Mouse (Mus musculus): ENCODE data around the gene Pak1. TPM values are rescaled to one million over a fixed set of nuclear protein-coding genes. Genes with fewer than 3 reads are reported as not detected.

Gene Pak1
- polyA plus RNA-seq, 1 experiment from 2014 or later: 4.6 TPM

- Histone ChIP-seq H3K27me3 (replicated peaks) (no peaks in the 10 kb centered on the region), H3K4me1 (peaks cover 5% of the 10 kb centered on the region), H3K4me2 (no peak overlapping the region), H3K9me3 (no peaks in the 10 kb centered on the region), H3K9ac (no peak overlapping the region), H3K4me3 (no peak overlapping the region), H3K27ac (replicated peaks) (no peak overlapping the region), H3K36me3 (no peaks in the 10 kb centered on the region)
- no peak for ATAC-seq (ENCODE audit: extremely low read depth, insufficient number of reproducible peaks, low FRiP score, low TSS enrichment)
- WGBS: 63% methylated on average over 3 of the region's 3 CpGs
Observed at GRCm38 (mm10) chr7:97863512-97863911, 75.2 kb downstream of the Pak1 start.

- Histone ChIP-seq H3K9ac (no peak overlapping the region), H3K4me2 (no peak overlapping the region), H3K36me3 (no peaks in the 10 kb centered on the region), H3K4me1 (peaks cover 5% of the 10 kb centered on the region), H3K27ac (replicated peaks) (no peak overlapping the region), H3K27me3 (replicated peaks) (no peaks in the 10 kb centered on the region), H3K4me3 (no peak overlapping the region), H3K9me3 (no peaks in the 10 kb centered on the region)
- ATAC-seq (ENCODE audit: extremely low read depth, insufficient number of reproducible peaks, low FRiP score, low TSS enrichment): no peak
- WGBS: 10% methylated on average over 1 of the region's 1 CpGs
Observed at GRCm38 (mm10) chr7:97864531-97864930, 76.2 kb downstream of the Pak1 start.

- no peak overlapping the region for H3K9ac ChIP-seq
Observed at GRCm38 (mm10) chr7:97867866-97868265, 79.5 kb downstream of the Pak1 start.

GRCm38 (mm10) chr7:97868766-97869165, 80.4 kb downstream of the Pak1 start:
- ATAC-seq (ENCODE audit: extremely low read depth, insufficient number of reproducible peaks, low FRiP score, low TSS enrichment): no peak
- Histone ChIP-seq H3K4me3 (no peak overlapping the region), H3K27ac (replicated peaks) (no peak overlapping the region), H3K9ac (no peak overlapping the region), H3K4me2 (no peak overlapping the region), H3K27me3 (replicated peaks) (no peaks in the 10 kb centered on the region), H3K4me1 (peaks cover 5% of the 10 kb centered on the region), H3K36me3 (no peaks in the 10 kb centered on the region), H3K9me3 (no peaks in the 10 kb centered on the region)
- 89% methylated on average over 1 of the region's 1 CpGs for WGBS

More at GRCm38 (mm10) chr7:97867866-97868265, 79.5 kb downstream of the Pak1 start:
- no peak overlapping the region for H3K4me2 ChIP-seq
- H3K4me3 ChIP-seq: no peak overlapping the region
- no peaks in the 10 kb centered on the region for H3K36me3 ChIP-seq
- peaks cover 5% of the 10 kb centered on the region for H3K4me1 ChIP-seq
- no peaks in the 10 kb centered on the region for H3K27me3 ChIP-seq (replicated peaks)
- no peak for ATAC-seq (ENCODE audit: extremely low read depth, insufficient number of reproducible peaks, low FRiP score, low TSS enrichment)
- WGBS: 73% methylated on average over 5 of the region's 5 CpGs
- no peak overlapping the region for H3K27ac ChIP-seq (replicated peaks)
- no peaks in the 10 kb centered on the region for H3K9me3 ChIP-seq

GRCm38 (mm10) chr7:97872396-97872795, 84.1 kb downstream of the Pak1 start:
- ATAC-seq (ENCODE audit: extremely low read depth, insufficient number of reproducible peaks, low FRiP score, low TSS enrichment): no peak
- H3K4me1 ChIP-seq: no peaks in the 10 kb centered on the region
- no peak overlapping the region for H3K4me3 ChIP-seq
- no peaks in the 10 kb centered on the region for H3K9me3 ChIP-seq
- H3K27me3 ChIP-seq (replicated peaks): no peaks in the 10 kb centered on the region
- H3K4me2 ChIP-seq: no peak overlapping the region
- H3K36me3 ChIP-seq: no peaks in the 10 kb centered on the region
- H3K9ac ChIP-seq: no peak overlapping the region
- WGBS: 88% methylated on average over 4 of the region's 4 CpGs
- no peak overlapping the region for H3K27ac ChIP-seq (replicated peaks)

GRCm38 (mm10) chr7:97873317-97873716, 85.0 kb downstream of the Pak1 start:
- Histone ChIP-seq H3K27me3 (replicated peaks) (no peaks in the 10 kb centered on the region), H3K4me3 (no peak overlapping the region), H3K4me1 (no peaks in the 10 kb centered on the region), H3K9ac (no peak overlapping the region), H3K36me3 (no peaks in the 10 kb centered on the region), H3K4me2 (no peak overlapping the region), H3K9me3 (no peaks in the 10 kb centered on the region), H3K27ac (replicated peaks) (no peak overlapping the region)
- ATAC-seq (ENCODE audit: extremely low read depth, insufficient number of reproducible peaks, low FRiP score, low TSS enrichment): no peak

GRCm38 (mm10) chr7:97877846-97878538, 89.7 kb downstream of the Pak1 start:
- no peak for ATAC-seq (ENCODE audit: extremely low read depth, insufficient number of reproducible peaks, low FRiP score, low TSS enrichment)

GRCm38 (mm10) chr7:97911646-97912045, 123.3 kb downstream of the Pak1 start:
- no peak for ATAC-seq (ENCODE audit: extremely low read depth, insufficient number of reproducible peaks, low FRiP score, low TSS enrichment)
- Histone ChIP-seq H3K4me3 (no peak overlapping the region), H3K36me3 (no peaks in the 10 kb centered on the region), H3K4me2 (no peak overlapping the region), H3K27me3 (replicated peaks) (no peaks in the 10 kb centered on the region), H3K9me3 (no peaks in the 10 kb centered on the region), H3K27ac (replicated peaks) (peak overlapping the region; percentile 46; the same call in 1 of the 2 replicates), H3K9ac (no peak overlapping the region), H3K4me1 (peaks cover 10% of the 10 kb centered on the region)
- WGBS: 35% methylated on average over 3 of the region's 3 CpGs

More at GRCm38 (mm10) chr7:97877846-97878538, 89.7 kb downstream of the Pak1 start:
- no peaks in the 10 kb centered on the region for H3K36me3 ChIP-seq
- WGBS: 78% methylated on average over 7 of the region's 7 CpGs
- no peaks in the 10 kb centered on the region for H3K9me3 ChIP-seq
- no peaks in the 10 kb centered on the region for H3K4me1 ChIP-seq
- H3K27me3 ChIP-seq (replicated peaks): no peaks in the 10 kb centered on the region
- H3K27ac ChIP-seq (replicated peaks): no peak overlapping the region
- H3K4me2 ChIP-seq: no peak overlapping the region
- no peak overlapping the region for H3K9ac ChIP-seq
- no peak overlapping the region for H3K4me3 ChIP-seq

- Histone ChIP-seq H3K4me2 (no peak overlapping the region), H3K27me3 (replicated peaks) (no peaks in the 10 kb centered on the region), H3K9ac (no peak overlapping the region), H3K27ac (replicated peaks) (no peak overlapping the region), H3K4me1 (peaks cover 10% of the 10 kb centered on the region), H3K9me3 (no peaks in the 10 kb centered on the region), H3K4me3 (no peak overlapping the region), H3K36me3 (no peaks in the 10 kb centered on the region)
- ATAC-seq (ENCODE audit: extremely low read depth, insufficient number of reproducible peaks, low FRiP score, low TSS enrichment): no peak
- 56% methylated on average over 2 of the region's 2 CpGs for WGBS
Observed at GRCm38 (mm10) chr7:97914833-97915516, 126.6 kb downstream of the Pak1 start.

- no peak for ATAC-seq (ENCODE audit: extremely low read depth, insufficient number of reproducible peaks, low FRiP score, low TSS enrichment)
Observed at GRCm38 (mm10) chr7:97919742-97920141, 131.4 kb downstream of the Pak1 start, which contains the start of gene Gdpd4. Gene Gdpd4 (plus strand): TSS chr7:97919955.

GRCm38 (mm10) chr7:97925819-97926218, 137.5 kb downstream of the Pak1 start:
- H3K4me3 ChIP-seq: no peak overlapping the region
- H3K9me3 ChIP-seq: no peaks in the 10 kb centered on the region; the same call in 1 of the 2 replicates
- H3K27ac ChIP-seq (replicated peaks): no peak overlapping the region
- H3K36me3 ChIP-seq: no peaks in the 10 kb centered on the region
- H3K27me3 ChIP-seq (replicated peaks): no peaks in the 10 kb centered on the region
- no peak overlapping the region for H3K4me2 ChIP-seq
- no peaks in the 10 kb centered on the region for H3K4me1 ChIP-seq
- no peak overlapping the region for H3K9ac ChIP-seq
- 37% methylated on average over 1 of the region's 1 CpGs for WGBS
- no peak for ATAC-seq (ENCODE audit: extremely low read depth, insufficient number of reproducible peaks, low FRiP score, low TSS enrichment)

More at GRCm38 (mm10) chr7:97919742-97920141, 131.4 kb downstream of the Pak1 start, which contains the start of gene Gdpd4:
- no peaks in the 10 kb centered on the region for H3K27me3 ChIP-seq (replicated peaks)
- H3K36me3 ChIP-seq: no peaks in the 10 kb centered on the region
- H3K4me1 ChIP-seq: no peaks in the 10 kb centered on the region
- H3K9ac ChIP-seq: no peak within 1 kb of the TSS
- WGBS: 69% methylated on average over 12 of the region's 12 CpGs
- no peaks in the 10 kb centered on the region for H3K9me3 ChIP-seq
- no peak within 1 kb of the TSS for H3K4me3 ChIP-seq
- no peak within 1 kb of the TSS for H3K27ac ChIP-seq (replicated peaks)
- no peak within 1 kb of the TSS for H3K4me2 ChIP-seq
